Mouse (Mus musculus) midbrain, embryonic 10.5 days (tissue): Measurements from ENCODE around the gene Cxcr2. TPM values are rescaled to one million over a fixed set of nuclear protein-coding genes. Genes with fewer than 3 reads are reported as not detected.

ENCODE experiments used
- DNase-seq: peaks from one replicate; pipeline ENCODE4 v3.0.0-alpha.2; 2017; ENCODE audit warnings: low spot score
- H3K27ac ChIP-seq: fragments of 300-500 bp; sonication (generic); replicated peaks from 2 replicates; pipeline ENCODE4 v1.5.1; 2016; ENCODE audit warnings: mild to moderate bottlenecking
- H3K27me3 ChIP-seq: fragments of 300-500 bp; sonication (generic); 2 replicates; pipeline ENCODE4 v1.6.1; 2016; ENCODE audit warnings: low read depth, mild to moderate bottlenecking; ENCODE audit not compliant: poor library complexity, severe bottlenecking
- H3K36me3 ChIP-seq: fragments of 300-500 bp; sonication (generic); 2 replicates; pipeline ENCODE4 v1.6.1; 2016; ENCODE audit warnings: mild to moderate bottlenecking, moderate library complexity
- H3K4me1 ChIP-seq: fragments of 300-500 bp; sonication (generic); 2 replicates; pipeline ENCODE4 v1.6.1; 2016
- H3K4me3 ChIP-seq: fragments of 300-500 bp; sonication (generic); 2 replicates; pipeline ENCODE4 v1.5.1; 2016; ENCODE audit warnings: mild to moderate bottlenecking, moderate library complexity
- H3K9me3 ChIP-seq: fragments of 300-500 bp; sonication (generic); replicated peaks from 2 replicates; pipeline ENCODE4 v1.6.1; 2016; ENCODE audit warnings: mild to moderate bottlenecking
- WGBS: fragments of 180-500 bp; shearing (Covaris S2); methylation state at CpG from one replicate; pipeline ENCODE4 v1.1.7; 2016; 5-methylcytosine and 5-hydroxymethylcytosine counted together
- polyA plus RNA-seq: library from polyadenylated mRNA; unstranded; fragments of >200 nt; fragmentation: Nextera tagmentation; extraction: Ambion mirVana; gene quantifications from 2 replicates; pipeline ENCODE4 v1.2.1, GENCODE M21; 2016

Gene Cxcr2
- polyA plus RNA-seq: 0.07 TPM in 1 of 2 replicates, not detected in the other

DNA sequence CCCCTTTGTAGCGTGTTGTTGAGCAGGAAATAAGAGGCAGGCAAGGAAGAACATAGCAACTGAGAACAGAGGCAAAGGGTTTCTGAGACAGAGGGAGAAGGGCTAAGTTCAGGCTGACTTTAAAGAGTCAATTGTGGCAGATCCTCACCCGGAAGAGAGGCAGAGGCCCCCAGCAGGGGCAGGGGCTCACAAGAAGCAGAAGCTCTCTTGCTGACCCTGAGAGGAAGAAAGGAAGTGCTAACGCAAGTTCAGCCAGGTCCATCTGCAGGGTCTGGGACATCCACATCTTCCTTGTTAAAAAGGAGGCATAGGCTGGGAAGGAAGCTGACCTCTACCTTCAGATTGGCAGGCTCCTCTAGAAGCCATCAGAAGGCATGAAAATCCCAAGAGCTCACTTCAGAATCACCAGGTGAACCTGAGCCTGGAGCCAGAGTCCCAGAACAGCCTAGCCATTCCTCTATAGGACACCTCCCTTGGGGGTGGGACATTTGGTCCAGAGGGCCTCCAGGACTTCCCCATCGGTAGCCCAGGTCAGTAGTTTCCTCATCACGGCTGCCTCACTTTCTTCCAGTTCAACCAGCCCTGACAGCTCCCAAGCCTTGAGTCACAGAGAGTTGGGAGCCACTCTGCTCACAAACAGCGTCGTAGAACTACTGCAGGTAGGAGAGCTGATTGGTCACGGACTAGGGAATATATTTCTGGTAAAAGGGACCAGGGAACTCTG, at the start of gene Cxcr2:
Gene Cxcr2 (plus strand): TSS at position 529 of the 724 bp plus-strand sequence.
- DNase-seq: no peak
- no peaks in the 10 kb centered on the region for H3K36me3 ChIP-seq
- no peak within 1 kb of the TSS for H3K4me3 ChIP-seq
- no peak within 1 kb of the TSS for H3K27ac ChIP-seq
- 74% methylated on average over 8 of the region's 8 CpGs for WGBS
- peaks cover 4% of the 10 kb centered on the region; the same call in 1 of the 2 replicates for H3K4me1 ChIP-seq
- H3K9me3 ChIP-seq: no peaks in the 10 kb centered on the region
- no peaks in the 10 kb centered on the region for H3K27me3 ChIP-seq

DNA sequence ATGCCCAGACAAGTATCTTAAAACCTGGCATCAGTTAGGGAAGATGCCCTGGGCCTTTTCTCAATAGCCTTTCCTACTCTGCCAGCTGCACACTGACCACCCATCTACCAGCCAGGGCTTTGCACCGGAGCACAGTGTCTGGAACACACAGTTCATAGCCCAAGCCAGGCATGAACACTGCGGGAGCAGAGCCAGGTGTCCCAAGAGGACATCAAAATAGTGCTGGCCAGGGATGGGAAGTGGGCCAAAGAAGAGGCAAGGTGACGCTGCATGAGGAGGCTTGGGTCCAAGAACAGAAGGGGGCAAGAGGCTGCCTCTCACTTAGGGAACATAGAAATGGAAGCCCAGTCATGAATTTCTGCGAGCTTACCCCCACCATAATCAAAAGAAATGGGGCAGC, 48.1 kb upstream of the Cxcr2 start:
- Histone ChIP-seq H3K36me3 (no peaks in the 10 kb centered on the region), H3K27me3 (peaks cover 41% of the 10 kb centered on the region), H3K4me3 (no peak overlapping the region), H3K4me1 (peaks cover 71% of the 10 kb centered on the region), H3K27ac (0 out of 2 replicates have a peak overlapping the region, but pooled peaks have one; percentile 13), H3K9me3 (no peaks in the 10 kb centered on the region)
- WGBS: 90% methylated on average over 4 of the region's 4 CpGs
- DNase-seq: no peak

DNA sequence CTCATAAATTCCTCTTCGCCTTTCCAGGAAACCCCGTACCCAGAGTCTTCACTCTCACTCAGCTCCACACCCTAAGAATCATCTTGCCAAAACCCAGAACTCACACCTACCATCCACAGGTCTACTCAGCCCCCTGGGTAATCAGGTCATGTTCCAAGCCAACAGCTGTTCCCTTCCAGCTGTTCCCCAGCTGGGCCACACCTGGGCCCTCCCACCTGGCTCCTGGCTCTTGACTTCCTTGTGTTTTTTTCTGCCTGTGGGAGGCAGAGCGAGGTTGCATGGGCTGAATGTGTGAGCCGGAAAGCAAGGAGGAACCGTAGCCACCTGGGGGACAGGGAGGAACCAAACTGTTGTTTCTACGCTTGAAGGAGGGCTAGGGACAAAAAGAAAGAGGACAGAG, 47.6 kb upstream of the Cxcr2 start:
- Histone ChIP-seq H3K27me3 (peaks cover 36% of the 10 kb centered on the region), H3K4me3 (no peak overlapping the region), H3K27ac (peak overlapping the region; percentile 47; the same call in 1 of the 2 replicates), H3K4me1 (peaks cover 76% of the 10 kb centered on the region), H3K9me3 (no peaks in the 10 kb centered on the region), H3K36me3 (no peaks in the 10 kb centered on the region)
- no peak for DNase-seq
- 71% methylated on average over 6 of the region's 6 CpGs for WGBS

DNA sequence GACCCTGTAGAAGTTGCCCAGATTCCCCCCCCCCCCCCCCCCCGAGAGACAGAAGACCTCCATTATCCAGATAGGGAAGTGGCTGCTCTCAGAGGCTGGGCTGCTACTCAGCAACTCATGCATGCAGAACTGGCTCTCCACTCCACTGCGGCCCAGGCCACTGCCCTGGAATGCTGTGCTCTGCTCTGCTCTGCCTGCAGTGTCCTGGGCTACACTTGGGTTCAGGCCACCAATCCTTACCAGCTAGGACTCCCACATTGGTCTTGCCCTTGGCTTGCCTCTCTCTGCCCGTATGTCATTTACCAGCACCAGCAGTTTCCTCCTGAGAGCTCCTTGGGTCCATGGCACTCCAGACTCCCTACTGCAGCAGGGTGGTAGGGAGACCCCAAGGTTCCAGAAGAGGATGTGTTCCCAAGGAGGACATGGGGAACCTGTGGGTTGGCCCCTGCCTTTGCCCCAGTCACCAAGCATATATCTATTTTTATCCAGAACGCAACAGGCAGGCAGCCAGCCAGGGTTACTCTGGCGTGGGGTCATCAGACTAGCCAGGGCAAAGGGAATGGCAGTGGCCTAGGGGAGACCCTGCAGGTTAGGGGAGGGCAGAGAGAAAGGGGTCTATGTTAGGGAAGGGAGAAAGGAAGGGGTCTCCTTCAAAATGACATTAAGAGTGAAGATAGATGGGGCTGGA, 45.7 kb upstream of the Cxcr2 start:
- Histone ChIP-seq H3K27ac (peak overlapping the region; percentile 73), H3K36me3 (no peaks in the 10 kb centered on the region), H3K4me3 (no peak overlapping the region), H3K9me3 (no peaks in the 10 kb centered on the region), H3K4me1 (peaks cover 84% of the 10 kb centered on the region), H3K27me3 (peaks cover 28% of the 10 kb centered on the region)
- WGBS: 67% methylated on average over 5 of the region's 5 CpGs
- no peak for DNase-seq

DNA sequence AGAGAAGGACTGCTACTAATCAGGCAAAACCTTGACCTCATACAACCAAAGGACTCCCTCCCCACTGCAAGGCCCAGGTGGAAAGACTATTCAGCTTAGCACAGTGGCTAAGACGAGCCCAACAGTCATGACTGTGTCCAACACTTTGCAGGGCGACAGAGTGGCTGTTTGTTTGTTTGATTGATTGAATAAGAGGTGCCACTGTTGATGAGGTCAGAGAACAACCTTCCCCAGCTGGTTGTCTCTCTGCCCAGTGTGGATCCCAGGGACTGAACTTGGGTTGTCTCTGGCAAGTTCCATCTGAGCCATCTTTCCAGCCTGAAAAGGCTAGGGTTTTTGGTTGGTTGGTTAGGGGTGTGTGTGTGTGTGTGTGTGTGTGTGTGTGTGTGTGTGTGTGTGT, 44.1 kb upstream of the Cxcr2 start:
- H3K4me3 ChIP-seq: no peak overlapping the region
- peaks cover 77% of the 10 kb centered on the region for H3K4me1 ChIP-seq
- peaks cover 30% of the 10 kb centered on the region for H3K27me3 ChIP-seq
- DNase-seq: no peak
- no peaks in the 10 kb centered on the region for H3K36me3 ChIP-seq
- H3K9me3 ChIP-seq: no peaks in the 10 kb centered on the region
- peak overlapping the region; percentile 89 for H3K27ac ChIP-seq
- WGBS: 53% methylated on average over 2 of the region's 2 CpGs

DNA sequence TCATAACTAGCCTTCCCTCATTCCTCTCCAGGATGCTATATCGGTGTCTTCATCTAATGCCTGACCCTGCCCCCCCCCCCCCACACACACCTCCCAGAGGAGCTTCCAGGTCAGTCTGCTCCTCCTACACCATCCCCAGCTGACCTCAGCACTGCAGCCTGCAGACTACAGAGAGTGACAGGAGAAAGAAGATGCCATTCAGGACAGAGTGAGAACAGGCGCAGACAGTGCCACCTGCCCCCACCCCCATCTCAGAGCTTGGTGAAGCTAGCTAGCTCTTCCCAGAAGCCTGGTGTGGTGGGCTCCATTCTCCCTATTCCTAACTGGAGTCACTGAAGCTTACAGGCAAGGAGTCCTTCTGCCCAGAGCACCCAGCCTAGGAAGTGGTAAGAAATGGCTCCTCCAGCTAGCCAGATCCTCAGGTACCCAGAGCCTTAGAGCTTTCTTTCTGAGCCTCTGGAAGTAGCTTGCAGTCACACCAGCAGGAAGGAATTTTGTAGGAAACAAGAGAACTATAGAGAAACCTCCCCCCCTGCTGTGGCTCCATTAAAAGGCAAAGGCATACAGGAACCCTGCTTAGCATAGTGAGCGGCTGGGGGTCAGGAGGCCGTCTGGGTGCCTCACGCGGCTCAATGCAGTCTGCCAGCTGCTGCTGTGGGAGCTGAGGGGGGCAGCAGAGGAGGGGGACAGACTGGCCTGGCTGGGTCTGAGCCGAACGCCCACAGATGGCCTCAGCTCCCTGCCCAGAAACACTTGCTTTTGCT, 42.7 kb upstream of the Cxcr2 start:
- Histone ChIP-seq H3K4me1 (peaks cover 72% of the 10 kb centered on the region), H3K9me3 (no peaks in the 10 kb centered on the region), H3K36me3 (no peaks in the 10 kb centered on the region), H3K27me3 (peaks cover 26% of the 10 kb centered on the region), H3K27ac (peak overlapping the region; percentile 89), H3K4me3 (peak overlapping the region; percentile 34)
- WGBS: 6% methylated on average over 8 of the region's 8 CpGs
- DNase-seq: peak; percentile 82

DNA sequence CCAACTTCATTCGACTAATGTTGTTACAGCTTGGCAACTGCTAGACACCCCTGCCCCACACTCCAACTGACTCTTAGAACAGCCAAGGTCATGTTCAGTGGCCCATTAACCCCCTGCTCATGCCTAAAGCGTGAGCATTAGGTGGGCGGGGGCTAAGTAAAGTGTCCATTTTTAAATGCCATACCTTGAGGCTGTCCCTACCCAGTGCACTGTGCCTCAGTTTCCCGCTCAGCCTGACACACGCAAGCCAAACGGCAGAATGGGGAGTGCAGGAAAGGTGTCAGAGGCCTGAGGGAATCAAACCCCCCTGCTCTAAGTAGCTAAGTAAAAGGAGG, 42.1 kb upstream of the Cxcr2 start:
- DNase-seq: no peak
- WGBS: 13% methylated on average over 6 of the region's 6 CpGs

DNA sequence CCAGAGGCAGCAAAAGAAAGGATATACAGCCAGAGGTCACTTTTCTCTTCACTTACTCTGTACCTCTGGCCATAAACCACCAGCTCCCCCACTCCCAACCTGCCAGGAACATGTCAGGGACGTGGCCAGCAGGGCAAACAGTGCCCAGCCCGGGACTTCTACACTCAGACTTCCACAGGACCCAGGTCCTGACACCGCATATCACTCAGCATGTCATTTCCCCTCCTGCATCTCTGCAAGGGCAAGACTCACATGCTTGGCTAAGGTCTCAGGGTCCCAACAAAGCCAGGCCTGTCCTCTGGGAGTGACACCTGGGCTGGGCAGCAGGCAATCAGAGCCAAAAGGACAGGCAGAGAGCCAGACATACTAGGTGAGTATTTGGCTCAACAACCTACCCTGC, 40.7 kb upstream of the Cxcr2 start:
- peak overlapping the region; percentile 89 for H3K27ac ChIP-seq
- no peaks in the 10 kb centered on the region for H3K9me3 ChIP-seq
- no peak overlapping the region for H3K4me3 ChIP-seq
- DNase-seq: no peak
- H3K27me3 ChIP-seq: peaks cover 21% of the 10 kb centered on the region
- H3K36me3 ChIP-seq: no peaks in the 10 kb centered on the region
- WGBS: 68% methylated on average over 3 of the region's 3 CpGs
- H3K4me1 ChIP-seq: peaks cover 57% of the 10 kb centered on the region

More for the DNA sequence above, 42.1 kb upstream of the Cxcr2 start:
- H3K4me3 ChIP-seq: peak overlapping the region; percentile 34; the same call in 1 of the 2 replicates
- H3K4me1 ChIP-seq: peaks cover 67% of the 10 kb centered on the region
- H3K9me3 ChIP-seq: no peaks in the 10 kb centered on the region
- peak overlapping the region; percentile 89 for H3K27ac ChIP-seq
- H3K36me3 ChIP-seq: no peaks in the 10 kb centered on the region
- H3K27me3 ChIP-seq: peaks cover 26% of the 10 kb centered on the region

DNA sequence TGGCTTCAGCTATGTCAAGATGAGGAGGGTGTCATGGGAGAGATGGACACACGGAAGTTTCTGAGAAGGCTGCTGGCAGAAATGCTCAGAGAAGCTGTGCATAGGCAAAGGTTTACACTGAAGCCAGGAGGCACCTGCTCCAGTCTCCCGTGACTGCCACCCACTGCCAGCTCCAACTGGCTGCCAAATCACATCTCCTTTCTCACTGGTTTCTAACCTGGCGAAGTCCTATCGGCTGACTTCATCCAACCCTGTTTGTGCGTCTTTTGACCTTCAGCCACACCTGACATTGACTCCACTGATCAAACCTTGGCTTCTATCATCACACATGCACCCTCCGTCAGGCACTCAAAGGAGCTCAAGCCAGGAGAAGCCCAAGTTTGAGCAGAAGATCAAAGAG, 35.9 kb upstream of the Cxcr2 start:
- 92% methylated on average over 6 of the region's 6 CpGs for WGBS
- DNase-seq: no peak
- Histone ChIP-seq H3K27me3 (peaks cover 40% of the 10 kb centered on the region), H3K4me3 (no peak overlapping the region), H3K9me3 (no peaks in the 10 kb centered on the region), H3K27ac (no peak overlapping the region), H3K36me3 (no peaks in the 10 kb centered on the region), H3K4me1 (peaks cover 21% of the 10 kb centered on the region)

DNA sequence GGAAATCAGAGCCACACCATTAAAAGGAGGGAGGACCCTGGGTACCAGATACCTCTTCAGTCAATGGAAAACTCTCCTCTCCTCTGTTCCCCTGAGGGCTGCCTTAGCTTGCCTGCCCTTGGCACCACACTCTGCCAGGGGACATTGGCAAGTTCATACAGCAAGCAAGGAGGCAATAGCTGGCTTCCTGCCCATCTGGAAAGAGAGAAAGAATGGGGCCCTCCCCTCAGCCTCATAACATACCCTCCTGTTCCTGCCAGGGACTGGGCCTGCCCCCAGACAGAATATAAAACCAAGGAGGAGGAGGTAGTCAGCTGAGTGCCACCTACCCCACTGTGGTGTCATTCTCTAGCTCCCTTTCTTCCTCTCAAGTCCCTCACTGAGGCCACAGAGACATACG, 34.7 kb upstream of the Cxcr2 start:
- H3K27me3 ChIP-seq: peaks cover 48% of the 10 kb centered on the region
- no peak for DNase-seq
- no peak overlapping the region for H3K27ac ChIP-seq
- no peak overlapping the region for H3K4me3 ChIP-seq
- peaks cover 19% of the 10 kb centered on the region for H3K4me1 ChIP-seq
- 79% methylated on average over 1 of the region's 1 CpGs for WGBS
- no peaks in the 10 kb centered on the region for H3K9me3 ChIP-seq
- H3K36me3 ChIP-seq: no peaks in the 10 kb centered on the region

DNA sequence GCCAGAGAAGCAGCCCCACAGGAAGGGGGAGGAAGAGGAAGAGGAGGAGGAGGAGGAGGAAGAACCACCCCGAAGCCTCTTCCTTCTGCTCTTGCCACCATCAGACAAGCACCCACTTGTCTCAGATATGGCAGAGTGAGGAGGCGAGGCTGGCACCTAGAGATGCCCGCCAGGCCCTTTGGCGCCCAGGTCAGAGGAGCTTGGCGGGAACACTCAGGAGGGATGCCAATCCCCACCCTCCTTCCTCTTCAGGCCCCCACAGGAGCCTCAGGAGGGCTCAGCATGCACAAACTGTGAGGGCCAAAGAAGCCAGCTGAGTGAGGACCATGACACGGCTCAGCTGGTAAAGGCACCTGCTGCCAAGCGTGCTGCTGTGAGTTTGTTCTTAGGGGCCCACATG, 32.7 kb upstream of the Cxcr2 start:
- no peak overlapping the region for H3K27ac ChIP-seq
- DNase-seq: no peak
- peaks cover 68% of the 10 kb centered on the region for H3K27me3 ChIP-seq
- no peak overlapping the region for H3K4me3 ChIP-seq
- peaks cover 33% of the 10 kb centered on the region for H3K4me1 ChIP-seq
- no peaks in the 10 kb centered on the region for H3K9me3 ChIP-seq
- WGBS: 84% methylated on average over 7 of the region's 7 CpGs
- H3K36me3 ChIP-seq: no peaks in the 10 kb centered on the region

DNA sequence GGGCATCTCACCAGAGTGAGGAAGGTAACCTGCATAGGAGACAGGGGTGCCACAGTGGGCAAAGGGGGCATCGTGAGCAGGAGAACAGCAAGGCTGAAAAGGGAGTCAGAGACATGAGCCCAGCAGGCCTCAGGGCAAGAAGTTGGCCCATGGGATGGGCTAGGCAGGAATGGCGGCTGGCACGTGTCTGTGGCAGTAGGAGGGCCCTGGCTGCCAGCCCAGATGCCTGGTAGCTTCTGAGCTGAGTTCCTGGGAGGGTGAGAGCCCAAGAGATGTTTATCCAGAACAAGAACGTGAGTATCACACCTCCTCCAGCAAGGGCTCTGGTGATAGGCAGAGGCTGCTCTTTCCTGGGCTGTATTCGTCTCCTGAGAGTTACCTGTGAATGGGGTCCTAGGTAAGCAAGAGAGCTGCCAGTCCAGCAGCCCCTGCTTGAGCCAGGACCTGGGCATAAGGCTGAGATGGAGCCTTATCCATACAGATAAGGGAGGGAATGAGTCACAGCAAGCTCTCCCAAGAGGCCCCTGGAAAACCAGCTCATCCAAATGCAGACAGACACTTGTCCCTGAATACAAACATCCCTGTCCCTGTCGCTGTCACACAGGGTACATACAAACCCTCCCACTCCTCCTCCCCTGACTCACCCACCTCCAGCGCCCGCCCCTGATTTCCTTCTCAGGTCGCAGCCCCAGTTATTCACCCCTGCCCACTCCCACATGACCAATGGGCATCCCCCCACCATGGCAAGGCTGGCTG, 31.8 kb upstream of the Cxcr2 start:
- Histone ChIP-seq H3K4me1 (peaks cover 33% of the 10 kb centered on the region), H3K36me3 (no peaks in the 10 kb centered on the region), H3K4me3 (no peak overlapping the region), H3K27me3 (peaks cover 71% of the 10 kb centered on the region), H3K9me3 (no peaks in the 10 kb centered on the region), H3K27ac (no peak overlapping the region; the same call in 1 of the 2 replicates)
- no peak for DNase-seq
- WGBS: 70% methylated on average over 9 of the region's 9 CpGs
